Mouse (Mus musculus) 3134 (cell line): ENCODE data around the gene C1qc.

ENCODE experiments used
- DNase-seq: peaks from one replicate; pipeline ENCODE4 v3.0.0-alpha.2; 2011; ENCODE audit warnings: low spot score; ENCODE audit not compliant: insufficient read length; ENCODE audit errors: extremely low read depth

Gene C1qc

GRCm38 (mm10) chr4:136852989-136853388 is 39.9 kb downstream of the C1qc start:
- no peak for DNase-seq

DNA sequence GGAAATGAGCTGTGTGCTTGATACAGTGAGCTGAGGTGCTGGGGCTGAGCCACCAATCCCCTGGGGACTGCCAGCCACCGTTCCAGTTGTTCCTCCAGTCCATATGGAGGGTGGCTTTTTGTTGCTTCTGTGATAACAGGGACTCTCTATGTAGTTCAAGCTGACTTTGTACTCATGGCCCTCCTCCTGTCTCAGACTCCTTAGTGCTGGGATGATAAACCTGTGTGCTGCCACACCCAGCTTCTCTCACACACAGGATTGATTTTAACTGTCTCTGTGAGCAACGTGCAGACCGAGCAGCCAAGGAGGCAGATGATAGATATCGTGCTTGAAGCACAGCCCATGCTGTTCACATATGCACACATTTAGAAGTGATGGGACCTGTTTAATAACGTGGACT is 40.7 kb downstream of the C1qc start:
- no peak for DNase-seq

DNA sequence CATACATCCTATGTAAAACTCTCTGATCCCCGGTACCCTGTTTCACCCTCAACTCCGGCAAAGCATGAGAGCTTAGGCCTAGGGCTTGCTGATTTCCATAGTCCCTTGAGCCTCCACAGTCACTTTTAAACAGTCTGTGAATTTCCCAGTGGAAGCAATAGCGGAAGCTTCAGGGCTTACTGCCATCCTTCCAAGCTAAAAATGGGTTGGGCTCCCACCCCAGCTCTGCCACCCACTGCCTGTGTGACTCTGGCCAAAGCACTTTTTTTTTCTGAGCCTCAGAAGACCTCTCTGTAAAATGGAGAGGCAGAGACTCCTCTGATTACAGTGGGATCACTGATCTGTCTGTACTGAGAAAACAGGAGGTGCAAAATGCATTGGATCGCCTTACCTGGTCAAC is 44.3 kb downstream of the C1qc start:
- no peak for DNase-seq

- DNase-seq = no peak
Measured at GRCm38 (mm10) chr4:136847166-136847565, 45.7 kb downstream of the C1qc start.

DNA sequence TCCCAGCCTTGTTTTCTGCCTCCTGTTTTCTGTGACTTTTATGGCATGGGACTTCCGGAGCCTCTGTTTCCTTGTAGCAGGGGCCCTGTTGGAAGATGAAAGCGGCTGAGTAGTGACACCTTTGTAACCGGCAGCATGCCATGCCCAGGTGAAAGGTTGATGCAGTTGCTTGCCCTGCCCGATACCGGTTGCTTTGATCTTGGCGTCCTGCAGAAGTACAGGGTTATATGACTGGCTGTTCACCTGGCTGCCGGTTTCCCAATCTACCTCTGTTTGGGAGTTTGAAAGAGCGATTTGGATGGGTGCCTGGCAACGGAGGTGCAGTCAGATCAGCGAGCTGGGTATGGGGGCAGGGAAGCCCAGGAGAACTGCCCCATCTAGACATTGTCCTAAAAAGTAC is 50.1 kb downstream of the C1qc start:
- DNase-seq = no peak

GRCm38 (mm10) chr4:136842033-136842432 is 50.8 kb downstream of the C1qc start:
- no peak for DNase-seq

DNA sequence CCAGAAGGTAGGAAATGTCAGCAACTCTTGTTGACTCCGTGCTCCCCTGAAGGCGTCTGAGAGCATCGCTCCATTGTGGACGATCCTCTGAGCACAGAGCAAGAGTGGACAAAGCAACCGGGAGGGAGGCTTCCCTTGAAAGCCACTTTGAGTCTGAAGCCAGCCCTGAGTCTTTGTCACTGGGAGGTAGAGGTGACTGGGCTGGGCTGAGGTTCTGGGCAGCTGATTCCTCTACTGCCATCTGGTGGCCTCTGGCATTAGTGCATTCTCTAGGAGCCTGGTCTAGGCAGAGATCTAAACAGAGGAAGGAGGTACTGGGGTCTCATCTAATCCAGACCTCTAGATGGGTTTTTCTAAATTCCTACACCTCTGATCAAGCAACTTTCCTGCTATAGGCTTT is 51.8 kb downstream of the C1qc start:
- peak; percentile 36 for DNase-seq
